Mouse (Mus musculus): Measurements from ENCODE around the gene Fnbp1.

- TF ChIP-seq CTCF (IDR thresholded peaks at IDR 0.05; ENCODE audit: borderline replicate concordance, control insufficient read depth, extremely low read depth, insufficient read depth, low read length, poor library complexity): no peak
- no peak for TF ChIP-seq POLR2A (IDR thresholded peaks at IDR 0.05; ENCODE audit: control insufficient read depth, extremely low read depth, insufficient read depth, low read length, poor library complexity)
These were observed 55.3 kb downstream of the Fnbp1 start for GRCm38 (mm10) chr2:31086543-31086942.
